Mouse (Mus musculus) yolk sac, embryonic 10.5 days (tissue): ENCODE data around the gene C530008M17Rik.

Experiments used
- DNase-seq: peaks from one replicate; pipeline ENCODE4 v3.0.0-alpha.2; 2017; ENCODE audit warnings: low spot score

Gene C530008M17Rik

DNA sequence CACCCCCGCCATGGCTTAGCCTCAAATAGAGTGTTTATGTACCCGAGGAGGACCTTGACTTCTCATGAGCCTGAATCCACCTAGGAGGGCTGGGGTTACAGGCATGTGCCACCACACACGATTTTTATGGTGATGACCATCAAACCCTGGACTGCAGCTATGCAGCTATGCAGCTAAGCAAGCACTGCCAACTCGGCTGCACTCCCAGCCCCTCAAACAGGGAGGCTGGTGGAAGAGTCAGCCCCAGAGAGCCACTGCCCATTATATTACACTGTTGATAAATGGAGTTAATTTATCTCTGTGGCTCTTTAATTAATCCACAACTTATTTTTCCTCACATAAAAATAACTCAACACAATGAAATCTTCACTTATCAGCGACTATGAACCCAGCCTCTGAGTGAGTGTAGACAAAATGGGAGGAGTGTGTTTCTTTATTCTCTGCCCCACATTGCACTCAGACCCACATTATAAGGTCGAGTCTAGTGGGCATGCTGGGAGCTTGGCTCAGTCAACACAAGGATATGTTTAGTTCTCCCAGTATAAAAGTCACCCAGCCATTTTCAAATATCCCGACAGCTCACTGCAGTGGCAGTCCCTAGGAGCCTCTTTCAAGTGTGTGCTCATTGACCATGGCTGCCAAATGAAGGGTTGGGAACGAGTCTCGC is 117.3 kb downstream of the C530008M17Rik start:
- DNase-seq, result no peak

DNA sequence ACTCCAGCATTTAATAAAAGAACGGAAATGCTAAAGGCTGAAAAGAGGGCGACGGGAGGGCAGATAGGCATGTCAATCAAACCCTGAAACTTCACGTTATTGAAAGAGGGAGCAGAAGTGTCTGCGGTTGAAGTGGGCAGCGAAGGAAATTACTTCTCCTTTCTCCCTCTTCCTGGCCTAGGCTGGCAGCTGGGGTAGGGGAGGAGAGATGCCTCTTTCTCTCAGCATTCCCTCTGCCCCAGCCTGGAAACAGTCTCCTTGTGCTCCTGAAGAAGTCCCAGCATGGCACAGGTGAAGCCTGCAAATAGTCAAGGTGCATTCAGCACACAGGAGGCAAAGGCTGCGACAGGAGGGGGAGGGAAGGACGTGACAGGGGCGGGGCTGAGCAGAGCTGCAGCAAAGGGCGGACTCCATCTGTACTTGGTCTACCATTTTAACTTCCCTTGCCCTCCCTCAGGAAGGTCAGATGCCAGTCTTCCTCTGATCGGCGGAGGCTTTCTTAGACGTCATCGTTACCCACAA is 122.8 kb downstream of the C530008M17Rik start:
- DNase-seq, result no peak

GRCm38 (mm10) chr5:76781943-76782342 is 125.6 kb downstream of the C530008M17Rik start:
- DNase-seq, result no peak

DNA sequence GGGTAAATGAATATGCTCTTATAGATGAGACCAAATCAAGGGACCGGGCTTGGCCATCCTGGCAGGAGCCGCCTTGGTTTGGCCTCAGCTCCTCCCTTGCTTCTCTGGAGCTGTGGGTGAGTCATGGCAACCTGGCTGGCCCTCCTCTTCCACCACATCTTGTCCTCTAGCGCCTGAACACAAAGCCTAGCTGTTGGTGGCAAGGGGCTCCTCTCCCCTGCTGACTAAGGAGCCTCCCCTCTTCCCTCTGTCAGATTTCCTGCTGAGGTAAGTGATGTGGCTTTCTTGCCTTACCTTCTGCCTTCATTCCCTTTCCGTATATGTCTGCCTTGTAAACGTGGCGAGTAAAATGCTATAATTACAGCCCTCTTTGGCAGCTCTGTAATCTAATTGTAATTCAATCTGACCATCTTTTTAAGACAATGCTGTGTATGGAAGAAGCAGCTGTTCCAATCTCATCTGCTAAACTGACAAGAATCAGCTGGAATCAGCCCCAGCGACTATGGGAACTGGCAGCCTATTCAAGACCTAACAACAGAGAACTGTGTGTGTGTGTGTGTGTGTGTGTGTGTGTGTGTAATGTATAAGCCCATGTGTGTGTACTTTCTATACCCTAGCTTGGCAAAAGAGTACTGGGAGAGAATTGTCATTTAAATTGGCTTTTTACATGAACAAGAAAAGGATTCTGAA is 126.2 kb downstream of the C530008M17Rik start:
- no peak for DNase-seq

DNA sequence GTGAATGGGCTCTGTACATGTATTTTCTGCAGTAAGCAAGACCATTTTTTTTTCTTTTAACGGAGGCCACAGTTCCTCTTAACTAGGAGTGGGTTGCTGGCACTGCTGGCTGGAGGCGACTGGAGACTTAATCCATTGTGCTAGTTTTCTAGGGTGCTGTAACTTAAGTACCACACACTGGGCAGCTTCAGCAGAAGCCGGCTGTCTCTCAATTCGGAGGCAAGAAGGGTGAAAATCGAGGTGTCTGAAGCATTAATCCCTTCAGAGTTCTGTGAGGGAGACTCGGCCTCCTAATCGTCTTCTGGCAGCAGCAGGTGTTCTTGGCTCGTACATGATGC is 126.8 kb downstream of the C530008M17Rik start:
- no peak for DNase-seq

DNA sequence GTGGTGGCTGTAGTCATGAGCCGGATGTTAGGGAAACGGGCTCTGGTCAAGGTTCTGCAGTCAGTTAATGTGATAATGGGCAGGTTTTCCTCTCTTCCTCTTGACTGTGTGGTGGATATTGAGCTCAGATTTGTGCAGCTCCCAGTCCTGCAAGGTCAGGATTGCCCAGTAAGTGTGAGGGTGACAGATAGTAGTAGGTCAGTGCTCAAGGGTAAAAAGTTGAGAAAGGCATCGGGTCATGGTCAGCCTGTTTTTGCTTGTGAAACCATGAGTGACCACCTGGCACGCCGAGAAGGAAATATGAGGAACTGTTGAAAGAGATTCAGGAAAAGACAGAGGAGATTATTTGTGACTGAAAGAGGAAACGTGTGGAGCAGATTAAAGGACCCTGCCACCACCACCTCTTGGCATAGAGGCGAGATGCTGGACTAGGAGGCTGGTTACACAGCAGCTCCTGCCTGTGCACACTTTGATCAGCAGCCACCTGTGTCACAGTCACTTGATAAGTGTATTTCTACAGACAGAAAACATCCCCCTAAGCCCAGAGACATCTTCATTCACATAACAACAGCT is 127.9 kb downstream of the C530008M17Rik start:
- DNase-seq, result no peak

DNA sequence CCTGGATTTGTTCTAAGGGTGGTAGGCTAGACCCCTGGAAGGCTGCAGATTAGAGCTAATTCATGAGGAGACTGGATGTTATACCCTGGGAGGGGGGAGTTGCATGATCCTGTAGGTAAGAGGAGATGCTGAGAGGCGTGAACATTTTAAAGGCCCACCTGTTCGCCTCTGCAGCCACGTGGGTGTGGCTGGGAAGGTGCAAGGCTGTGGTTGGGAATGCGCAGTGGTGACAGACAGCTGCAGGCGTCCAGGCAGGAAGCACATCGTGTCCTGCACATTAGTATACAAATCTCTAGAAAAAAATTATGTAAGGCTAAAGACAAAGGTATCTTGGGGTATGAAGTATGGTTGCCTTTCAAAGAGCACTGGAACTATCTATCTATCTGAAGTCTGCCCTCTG is 128.7 kb downstream of the C530008M17Rik start:
- no peak for DNase-seq

DNA sequence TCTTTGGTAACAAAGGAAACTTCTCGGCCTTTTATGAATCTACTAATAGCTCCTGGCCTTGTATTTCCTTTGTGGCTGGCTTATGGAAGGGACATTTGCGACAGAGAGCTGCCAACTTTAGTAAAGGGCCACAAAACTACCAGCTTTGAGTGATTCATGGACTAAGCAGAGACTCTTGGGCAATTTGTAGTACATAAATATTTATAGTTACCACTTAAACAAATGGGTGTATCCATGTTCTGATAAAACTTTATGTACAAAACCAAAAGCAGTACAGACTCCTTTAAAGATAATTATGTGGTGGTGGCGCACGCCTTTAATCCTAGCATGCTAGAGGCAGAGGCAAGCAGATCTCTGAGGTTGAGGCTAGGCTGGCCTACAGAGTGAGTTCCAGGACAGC is 133.6 kb downstream of the C530008M17Rik start:
- DNase-seq, result no peak

- DNase-seq, result no peak
These were observed 135.0 kb downstream of the C530008M17Rik start for GRCm38 (mm10) chr5:76791280-76791679.

GRCm38 (mm10) chr5:76792720-76793119 is 136.4 kb downstream of the C530008M17Rik start:
- no peak for DNase-seq

GRCm38 (mm10) chr5:76798043-76798442 is 141.7 kb downstream of the C530008M17Rik start:
- no peak for DNase-seq

DNA sequence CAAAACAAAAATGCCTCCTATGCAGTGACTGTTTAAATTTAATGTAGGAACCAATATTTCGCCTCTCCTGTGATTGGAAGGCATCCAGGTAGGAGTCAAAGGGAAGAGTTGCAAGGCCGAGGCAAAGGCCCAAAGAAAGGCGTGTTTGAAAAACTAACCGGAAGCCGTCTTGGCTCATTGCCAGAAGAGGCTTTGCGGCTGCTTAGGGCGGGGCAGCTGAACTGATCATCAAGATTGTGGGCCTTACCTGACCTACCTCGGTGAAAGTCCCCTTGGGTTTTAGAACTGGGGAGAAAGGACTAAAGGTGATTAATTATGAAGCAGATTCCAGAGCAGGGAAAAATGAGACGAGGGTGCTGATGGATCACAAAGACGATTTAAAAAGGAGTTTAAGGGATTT is 143.2 kb downstream of the C530008M17Rik start:
- peak; percentile 71 for DNase-seq

DNA sequence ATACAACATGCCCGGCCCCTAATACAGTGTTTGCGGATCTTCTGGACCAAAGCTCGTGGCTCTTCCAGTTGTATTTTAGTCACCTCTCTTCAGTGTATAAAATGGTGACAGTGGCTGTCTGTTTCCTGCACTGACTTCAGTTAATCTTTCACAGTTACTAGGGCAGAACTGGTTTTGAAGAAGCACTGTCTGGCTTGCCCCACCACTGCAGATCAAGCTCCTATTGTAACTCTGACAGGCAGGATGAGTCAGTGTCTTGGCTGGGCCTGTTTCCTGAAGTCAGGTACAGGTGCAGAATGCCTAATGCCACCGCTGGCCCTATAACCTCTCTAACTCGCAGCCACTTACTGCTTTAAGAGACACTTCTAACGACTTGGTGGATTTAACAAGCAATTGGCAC is 152.7 kb downstream of the C530008M17Rik start:
- DNase-seq, result no peak

DNA sequence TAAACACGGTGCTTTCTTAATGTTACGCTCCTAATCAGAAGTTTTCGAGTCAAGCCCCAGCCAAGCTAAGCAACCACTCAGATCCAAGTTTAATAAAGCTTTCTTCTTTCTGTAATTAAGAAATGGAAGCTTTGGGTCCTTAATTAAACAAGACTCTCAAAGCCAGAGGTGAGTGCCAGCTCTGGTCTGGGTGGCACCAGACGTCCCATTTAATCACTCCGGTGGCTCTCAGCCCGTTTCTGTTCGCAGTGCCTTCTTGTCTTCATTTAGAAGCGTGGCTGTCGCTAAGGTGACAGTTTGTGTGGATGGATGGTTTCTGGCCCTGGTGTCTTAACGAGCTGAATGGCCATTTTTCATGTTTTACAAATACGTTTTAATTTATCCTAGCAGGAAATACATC is 158.7 kb downstream of the C530008M17Rik start:
- DNase-seq, result no peak

- no peak for DNase-seq
These were observed 159.6 kb downstream of the C530008M17Rik start for GRCm38 (mm10) chr5:76815786-76816455.

- DNase-seq, result no peak
These were observed 160.4 kb downstream of the C530008M17Rik start for GRCm38 (mm10) chr5:76816748-76817147.

DNA sequence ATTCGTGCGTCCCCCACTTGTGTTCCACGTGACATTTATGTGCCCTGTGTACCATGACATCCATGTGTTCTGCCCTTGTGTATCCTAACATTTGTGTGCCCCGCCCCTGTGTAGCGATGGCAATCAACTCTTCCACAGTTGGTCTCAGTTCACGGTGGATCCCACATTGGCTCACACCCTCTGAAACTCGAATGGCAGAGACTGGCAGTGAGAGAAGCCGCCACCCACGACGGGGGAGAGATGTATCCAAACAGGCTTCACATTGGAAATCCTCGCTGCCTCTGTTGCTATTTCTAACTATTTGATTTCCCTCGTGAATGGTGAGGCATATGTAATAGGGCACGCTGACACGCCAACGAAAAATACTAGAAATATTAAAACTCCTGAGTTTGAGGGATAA is 161.4 kb downstream of the C530008M17Rik start:
- DNase-seq, result no peak

DNA sequence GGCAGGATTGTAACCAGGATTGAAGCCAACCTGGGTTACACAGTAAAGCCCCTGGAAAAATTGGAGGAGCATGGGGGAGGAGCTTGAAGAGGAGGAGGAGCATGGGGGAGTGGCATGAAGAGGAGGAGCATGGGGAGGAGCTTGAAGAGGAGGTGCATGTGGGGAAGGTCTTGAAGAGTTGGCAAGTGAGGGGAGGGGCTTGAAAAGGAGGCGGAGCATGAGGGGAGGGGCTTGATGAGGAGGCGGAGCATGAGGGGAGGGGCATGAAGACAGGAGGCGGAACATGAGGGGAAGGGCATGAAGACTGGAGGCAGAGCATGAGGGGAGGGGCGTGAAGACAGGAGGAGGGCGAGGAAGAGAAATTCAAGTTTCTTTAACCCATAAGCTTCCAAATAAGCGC is 162.5 kb downstream of the C530008M17Rik start:
- DNase-seq, result no peak

DNA sequence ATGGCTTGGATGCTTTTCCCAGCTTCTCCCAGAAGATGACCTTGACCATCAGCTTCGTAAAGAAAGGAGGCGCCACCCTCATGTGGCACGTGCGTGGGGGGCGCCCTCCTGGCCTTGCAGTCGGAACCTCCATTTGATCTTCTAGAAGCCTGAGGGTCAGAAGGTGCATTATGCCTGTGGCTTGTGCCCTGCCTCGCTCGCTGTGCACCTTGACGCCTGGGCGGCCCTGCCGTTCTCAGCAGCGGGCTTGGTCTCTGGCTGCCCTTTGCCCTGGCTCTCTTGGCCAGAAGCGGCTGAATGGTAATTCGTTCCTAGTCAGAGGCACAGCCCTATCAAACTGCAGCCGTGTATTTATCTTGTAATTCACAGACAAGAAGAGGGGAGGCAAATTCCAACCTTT is 165.8 kb downstream of the C530008M17Rik start:
- peak; percentile 15 for DNase-seq

GRCm38 (mm10) chr5:76828527-76829240 is 172.4 kb downstream of the C530008M17Rik start:
- DNase-seq, result no peak

DNA sequence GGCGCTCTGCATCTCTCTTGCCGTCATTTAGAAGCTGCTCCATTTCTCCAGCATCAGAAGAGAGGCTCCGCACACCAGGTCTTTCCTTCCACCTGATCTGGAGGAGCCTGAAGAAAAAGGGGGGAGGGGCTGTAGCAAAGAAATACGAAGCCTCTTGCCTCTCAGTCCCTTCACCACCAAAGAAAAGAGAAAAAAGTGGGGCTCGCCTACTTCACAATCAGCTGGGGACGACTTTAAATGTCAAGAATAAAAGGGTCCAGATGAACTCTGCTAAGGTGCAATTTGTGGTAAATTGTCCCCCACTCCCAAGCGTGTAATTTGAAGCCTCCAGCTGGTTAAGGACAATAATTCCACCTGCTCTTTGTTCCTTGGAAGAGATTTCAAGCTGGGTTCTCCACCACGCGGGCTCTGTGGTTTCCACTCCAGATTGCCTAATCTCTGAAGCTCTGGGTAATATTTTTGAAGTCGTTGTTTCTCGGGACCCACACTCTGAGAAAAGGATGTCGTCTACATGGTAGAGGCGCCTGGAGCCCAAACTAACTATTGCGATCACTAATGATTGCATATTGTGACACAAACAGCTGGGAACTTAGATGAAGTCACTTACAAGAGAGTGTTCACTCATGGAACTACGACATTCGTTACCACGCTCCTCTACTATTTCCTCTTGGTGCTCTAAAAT is 176.4 kb downstream of the C530008M17Rik start:
- no peak for DNase-seq

DNA sequence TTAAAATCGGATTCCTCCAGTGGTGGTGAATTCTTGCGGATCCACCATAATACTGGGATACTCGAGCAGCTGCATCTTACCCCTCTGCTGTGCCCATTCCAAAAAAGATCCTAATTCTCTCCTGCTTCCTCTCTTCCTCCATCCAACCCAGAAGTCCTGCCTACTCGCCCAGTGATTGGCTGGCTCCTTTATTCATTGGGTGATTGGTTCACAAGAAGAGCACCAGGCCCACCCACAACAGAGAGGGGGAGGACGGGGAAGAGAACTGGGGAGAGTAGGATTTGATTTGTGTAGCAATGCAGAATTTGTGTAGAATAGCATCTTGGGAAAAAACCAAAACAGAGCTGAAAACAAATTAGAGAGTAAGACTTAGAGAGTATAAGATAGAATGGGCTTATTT is 180.7 kb downstream of the C530008M17Rik start:
- no peak for DNase-seq
